Mouse (Mus musculus) liver, embryonic 11.5 days (tissue): Measurements from ENCODE around the gene Serpina1e. TPM values are rescaled to one million over a fixed set of nuclear protein-coding genes. Genes with fewer than 3 reads are reported as not detected.
A peak's percentile ranks its signal among the peaks of the same experiment; 100 is the strongest.

Experiments
- ATAC-seq: fragments of 200-750 bp; cut with Nextera tagmentation; replicated peaks from 2 replicates; pipeline ENCODE4 v1.8.0; 2017; ENCODE audit warnings: moderate number of reproducible peaks, mild to moderate bottlenecking, moderate TSS enrichment, moderate library complexity; ENCODE audit not compliant: low FRiP score
- DNase-seq: peaks from one replicate; pipeline ENCODE4 v3.0.0-alpha.2; 2017; ENCODE audit warnings: low spot score
- H3K27ac ChIP-seq: fragments of 300-500 bp; sonication (generic); 2 replicates; pipeline ENCODE4 v1.5.1; 2014; ENCODE audit warnings: mild to moderate bottlenecking, low read depth, low read length, control low read depth
- H3K27me3 ChIP-seq: fragments of 300-500 bp; sonication (generic); replicated peaks from 2 replicates; pipeline ENCODE4 v1.6.1; 2014; ENCODE audit warnings: low read length, mixed read lengths; ENCODE audit not compliant: control insufficient read depth, insufficient read depth
- H3K36me3 ChIP-seq: fragments of 300-500 bp; sonication (generic); 2 replicates; pipeline ENCODE4 v1.6.1; 2014; ENCODE audit warnings: mild to moderate bottlenecking, low read length, moderate library complexity, mixed read lengths; ENCODE audit not compliant: control insufficient read depth, insufficient read depth
- H3K4me1 ChIP-seq: fragments of 300-500 bp; sonication (generic); replicated peaks from 2 replicates; pipeline ENCODE4 v1.6.1; 2014; ENCODE audit warnings: low read length, mixed read lengths; ENCODE audit not compliant: control insufficient read depth, insufficient read depth
- H3K4me2 ChIP-seq: fragments of 300-500 bp; sonication (generic); 2 replicates; pipeline ENCODE4 v1.6.1; 2014; ENCODE audit warnings: mild to moderate bottlenecking, control low read depth, moderate library complexity
- H3K4me3 ChIP-seq: fragments of 300-500 bp; sonication (generic); 2 replicates; pipeline ENCODE4 v1.5.1; 2014; ENCODE audit warnings: low read depth, low read length, control low read depth
- H3K9ac ChIP-seq: fragments of 300-500 bp; sonication (generic); 2 replicates; pipeline ENCODE4 v1.6.1; 2014; ENCODE audit warnings: low read depth, low read length, control low read depth
- H3K9me3 ChIP-seq: fragments of 300-500 bp; sonication (generic); 2 replicates; pipeline ENCODE4 v1.6.1; 2016; ENCODE audit warnings: low read length, inconsistent platforms, mixed read lengths; ENCODE audit not compliant: control insufficient read depth
- WGBS: fragments of 180-500 bp; shearing (Covaris S2); extraction: QIAGEN DNeasy Blood & Tissue Kit; methylation state at CpG from one replicate; pipeline ENCODE4 v1.1.7; 2014; 5-methylcytosine and 5-hydroxymethylcytosine counted together
- polyA plus RNA-seq: library from polyadenylated mRNA; unstranded; fragments of >200 nt; fragmentation: Nextera tagmentation; extraction: Ambion mirVana; gene quantifications from 2 replicates; pipeline ENCODE4 v1.2.1, GENCODE M21; 2014

The Serpina1e gene
- polyA plus RNA-seq, 1 experiment from 2014 or later, result 37.7 TPM

- Histone ChIP-seq H3K4me3 (no peak overlapping the region), H3K36me3 (no peaks in the 10 kb centered on the region), H3K4me2 (no peak overlapping the region), H3K4me1 (no peaks in the 10 kb centered on the region), H3K27ac (no peak overlapping the region), H3K9me3 (no peaks in the 10 kb centered on the region), H3K27me3 (no peaks in the 10 kb centered on the region), H3K9ac (no peak overlapping the region)
- no peak for DNase-seq
- WGBS, result 64% methylated on average over 7 of the region's 7 CpGs
- no peak for ATAC-seq
These were observed 34.2 kb upstream of the Serpina1e start for GRCm38 (mm10) chr12:103992945-103993344.

GRCm38 (mm10) chr12:103989857-103990256, 31.1 kb upstream of the Serpina1e start, which contains the start of gene Serpina11:
Serpina11 (minus strand) TSS chr12:103989957.
- 68% methylated on average over 6 of the region's 6 CpGs for WGBS
- H3K27me3 ChIP-seq, result no peaks in the 10 kb centered on the region
- no peaks in the 10 kb centered on the region for H3K36me3 ChIP-seq
- peak within 1 kb of the TSS; percentile 38 for H3K27ac ChIP-seq
- no peak within 1 kb of the TSS for H3K4me3 ChIP-seq
- no peak for DNase-seq
- H3K9ac ChIP-seq, result no peak within 1 kb of the TSS
- no peaks in the 10 kb centered on the region for H3K4me1 ChIP-seq
- H3K4me2 ChIP-seq, result no peak within 1 kb of the TSS
- no peaks in the 10 kb centered on the region for H3K9me3 ChIP-seq
- ATAC-seq, result no peak

- Histone ChIP-seq H3K27me3 (no peaks in the 10 kb centered on the region), H3K27ac (peak overlapping the region; percentile 30), H3K4me3 (no peak overlapping the region), H3K4me2 (no peak overlapping the region), H3K9me3 (no peaks in the 10 kb centered on the region), H3K36me3 (no peaks in the 10 kb centered on the region), H3K9ac (no peak overlapping the region), H3K4me1 (no peaks in the 10 kb centered on the region)
- WGBS, result 67% methylated on average over 2 of the region's 2 CpGs
- DNase-seq, result no peak
- ATAC-seq, result no peak
These were observed 30.7 kb upstream of the Serpina1e start for GRCm38 (mm10) chr12:103989514-103989767.

- Histone ChIP-seq H3K36me3 (no peaks in the 10 kb centered on the region), H3K4me3 (no peak overlapping the region), H3K9ac (no peak overlapping the region), H3K4me2 (no peak overlapping the region), H3K27ac (peak overlapping the region; percentile 38), H3K9me3 (no peaks in the 10 kb centered on the region), H3K27me3 (no peaks in the 10 kb centered on the region), H3K4me1 (no peaks in the 10 kb centered on the region)
- DNase-seq, result peak; percentile 35
- ATAC-seq, result peak; percentile 57
- 38% methylated on average over 14 of the region's 14 CpGs for WGBS
These were observed 30.2 kb upstream of the Serpina1e start for GRCm38 (mm10) chr12:103988754-103989513.

GRCm38 (mm10) chr12:103985868-103986267, 27.1 kb upstream of the Serpina1e start:
- H3K4me1 ChIP-seq, result no peaks in the 10 kb centered on the region
- H3K27me3 ChIP-seq, result no peaks in the 10 kb centered on the region
- WGBS, result 64% methylated on average over 5 of the region's 5 CpGs
- H3K9me3 ChIP-seq, result no peaks in the 10 kb centered on the region
- H3K4me2 ChIP-seq, result no peak overlapping the region
- H3K4me3 ChIP-seq, result no peak overlapping the region
- no peak for DNase-seq
- H3K27ac ChIP-seq, result no peak overlapping the region
- no peak overlapping the region for H3K9ac ChIP-seq
- no peak for ATAC-seq
- no peaks in the 10 kb centered on the region for H3K36me3 ChIP-seq

- DNase-seq, result no peak
- H3K4me3 ChIP-seq, result no peak overlapping the region
- H3K4me1 ChIP-seq, result no peaks in the 10 kb centered on the region
- H3K9ac ChIP-seq, result no peak overlapping the region
- H3K27me3 ChIP-seq, result no peaks in the 10 kb centered on the region
- H3K9me3 ChIP-seq, result no peaks in the 10 kb centered on the region
- no peak overlapping the region for H3K27ac ChIP-seq
- H3K36me3 ChIP-seq, result no peaks in the 10 kb centered on the region
- WGBS, result 60% methylated on average over 4 of the region's 4 CpGs
- no peak for ATAC-seq
- no peak overlapping the region for H3K4me2 ChIP-seq
These were observed 26.2 kb upstream of the Serpina1e start for GRCm38 (mm10) chr12:103984935-103985334.

GRCm38 (mm10) chr12:103981646-103982360, 23.0 kb upstream of the Serpina1e start:
- Histone ChIP-seq H3K4me2 (no peak overlapping the region), H3K36me3 (no peaks in the 10 kb centered on the region), H3K9me3 (no peaks in the 10 kb centered on the region), H3K9ac (no peak overlapping the region), H3K27me3 (no peaks in the 10 kb centered on the region), H3K4me3 (no peak overlapping the region), H3K27ac (no peak overlapping the region), H3K4me1 (no peaks in the 10 kb centered on the region)
- 65% methylated on average over 7 of the region's 7 CpGs for WGBS
- DNase-seq, result no peak
- ATAC-seq, result no peak

- H3K9me3 ChIP-seq, result no peaks in the 10 kb centered on the region
- ATAC-seq (no peak), DNase-seq (no peak)
- no peaks in the 10 kb centered on the region for H3K36me3 ChIP-seq
- H3K27ac ChIP-seq, result no peak overlapping the region
- H3K9ac ChIP-seq, result no peak overlapping the region
- H3K4me1 ChIP-seq, result no peaks in the 10 kb centered on the region
- H3K4me2 ChIP-seq, result no peak overlapping the region
- 79% methylated on average over 10 of the region's 10 CpGs for WGBS
- no peak overlapping the region for H3K4me3 ChIP-seq
- H3K27me3 ChIP-seq, result no peaks in the 10 kb centered on the region
These were observed 19.5 kb upstream of the Serpina1e start for GRCm38 (mm10) chr12:103978294-103978693.

GRCm38 (mm10) chr12:103977846-103978245, 19.1 kb upstream of the Serpina1e start:
- Histone ChIP-seq H3K27ac (no peak overlapping the region), H3K9me3 (no peaks in the 10 kb centered on the region), H3K9ac (no peak overlapping the region), H3K4me1 (no peaks in the 10 kb centered on the region), H3K4me3 (no peak overlapping the region), H3K27me3 (no peaks in the 10 kb centered on the region), H3K36me3 (no peaks in the 10 kb centered on the region), H3K4me2 (no peak overlapping the region)
- no peak for DNase-seq
- WGBS, result 39% methylated on average over 5 of the region's 5 CpGs
- ATAC-seq, result no peak; the same call in 1 of the 2 replicates
